Mouse (Mus musculus) brown adipose tissue, adult 24 weeks (tissue): ENCODE measurements around the gene Med28. TPM values are rescaled to one million over a fixed set of nuclear protein-coding genes. Genes with fewer than 3 reads are reported as not detected.
A peak's percentile ranks its signal among the peaks of the same experiment; 100 is the strongest.

Experiments
- H3K27ac ChIP-seq: fragments of 200-500 bp; replicated peaks from 2 replicates; pipeline ENCODE4 v1.5.1; 2012; ENCODE audit warnings: low read depth, mild to moderate bottlenecking, low read length
- H3K4me1 ChIP-seq: fragments of 200-500 bp; 2 replicates; pipeline ENCODE4 v1.6.1; 2012; ENCODE audit warnings: low read length, mixed read lengths; ENCODE audit not compliant: control insufficient read depth, insufficient read depth, insufficient read length
- H3K4me3 ChIP-seq: fragments of 200-500 bp; 2 replicates; pipeline ENCODE4 v1.5.1; 2012; ENCODE audit warnings: low read depth, mild to moderate bottlenecking, low read length, moderate library complexity; ENCODE audit not compliant: insufficient read depth
- polyA plus RNA-seq: library from polyadenylated mRNA; stranded (reverse); fragments of >200 nt; gene quantifications from 2 replicates; pipeline ENCODE4 v1.2.4, GENCODE M21; 2012; ENCODE audit not compliant: missing spikeins, insufficient read depth, insufficient read length

The Med28 gene
- polyA plus RNA-seq, 1 experiment: 85.7 TPM

- H3K27ac ChIP-seq: no peak overlapping the region
- H3K4me3 ChIP-seq: peak overlapping the region; percentile 90
- H3K4me1 ChIP-seq: peaks cover 2% of the 10 kb centered on the region; the same call in 1 of the 2 replicates
These were observed 25.8 kb upstream of the Med28 start for GRCm38 (mm10) chr5:45494093-45494755.

GRCm38 (mm10) chr5:45495429-45495975 lies 24.5 kb upstream of the Med28 start:
- H3K4me3 ChIP-seq: no peak overlapping the region
- H3K4me1 ChIP-seq: peaks cover 2% of the 10 kb centered on the region; the same call in 1 of the 2 replicates
- no peak overlapping the region for H3K27ac ChIP-seq

GRCm38 (mm10) chr5:45496042-45496441 lies 24.0 kb upstream of the Med28 start:
- Histone ChIP-seq H3K4me1 (peaks cover 2% of the 10 kb centered on the region; the same call in 1 of the 2 replicates), H3K4me3 (no peak overlapping the region), H3K27ac (no peak overlapping the region)

DNA sequence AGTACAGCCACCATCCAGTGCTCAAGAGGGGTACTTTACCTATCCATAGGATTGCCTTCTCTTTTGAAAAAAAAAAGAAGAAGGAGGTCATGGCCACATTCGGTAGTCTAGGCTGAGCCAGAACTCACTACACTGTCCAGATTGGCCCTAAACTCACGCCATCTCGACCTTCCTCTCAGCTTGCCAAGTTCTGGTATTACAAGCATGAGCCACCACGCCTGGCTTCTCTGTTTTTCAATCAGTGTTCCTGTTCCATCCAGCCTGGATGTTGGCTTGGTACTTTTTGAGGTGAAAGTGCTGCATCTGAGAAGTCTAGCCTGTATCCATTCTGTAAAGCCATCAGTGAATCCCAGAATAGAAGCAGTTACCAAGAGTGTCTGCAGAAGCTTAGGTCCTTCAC lies 23.6 kb upstream of the Med28 start:
- H3K4me1 ChIP-seq: peaks cover 2% of the 10 kb centered on the region; the same call in 1 of the 2 replicates
- no peak overlapping the region for H3K4me3 ChIP-seq
- no peak overlapping the region for H3K27ac ChIP-seq

GRCm38 (mm10) chr5:45496930-45497550 lies 23.0 kb upstream of the Med28 start:
- Histone ChIP-seq H3K4me1 (peaks cover 2% of the 10 kb centered on the region; the same call in 1 of the 2 replicates), H3K27ac (no peak overlapping the region), H3K4me3 (no peak overlapping the region)

DNA sequence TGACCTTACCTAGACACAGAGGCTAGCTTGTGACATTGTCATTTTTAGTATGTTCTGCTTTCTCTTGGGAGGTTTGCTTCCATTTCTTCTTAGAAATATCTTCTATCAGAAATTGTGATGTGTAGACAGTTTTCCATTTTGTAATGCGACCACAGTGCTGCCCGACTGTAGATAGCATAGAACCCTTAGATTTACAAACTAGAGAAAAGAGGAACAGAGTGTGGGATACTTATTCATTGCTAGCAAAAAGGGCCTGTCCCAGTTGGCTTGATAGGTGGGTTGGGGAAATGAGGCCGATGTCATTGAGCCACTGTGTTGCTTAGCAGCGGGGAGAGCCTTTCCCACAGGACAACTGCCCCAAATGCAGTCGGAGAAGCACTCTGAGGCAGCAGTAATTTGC lies 22.5 kb upstream of the Med28 start:
- Histone ChIP-seq H3K4me1 (peaks cover 2% of the 10 kb centered on the region; the same call in 1 of the 2 replicates), H3K27ac (no peak overlapping the region), H3K4me3 (no peak overlapping the region)

DNA sequence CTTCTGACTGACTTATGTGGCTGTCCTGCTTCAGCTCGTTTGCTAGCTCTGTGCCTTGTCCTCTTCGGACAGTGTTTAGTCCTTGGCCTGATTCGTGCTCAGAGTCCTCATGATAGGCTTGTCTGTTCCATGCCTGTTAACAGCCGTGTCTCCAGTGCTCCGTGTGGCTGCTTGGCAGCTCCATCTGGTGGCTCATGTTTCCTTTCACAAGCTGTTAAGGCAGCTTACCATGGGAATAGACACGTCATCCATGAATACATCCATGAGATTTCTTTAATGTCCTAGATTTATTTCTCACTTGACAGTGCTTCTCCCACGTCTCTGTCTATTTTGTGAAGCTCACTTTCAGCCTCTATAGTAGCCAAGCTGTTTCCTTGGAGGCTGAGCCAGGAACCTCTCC lies 10.0 kb upstream of the Med28 start:
- Histone ChIP-seq H3K4me1 (no peaks in the 10 kb centered on the region), H3K4me3 (no peak overlapping the region), H3K27ac (no peak overlapping the region)

DNA sequence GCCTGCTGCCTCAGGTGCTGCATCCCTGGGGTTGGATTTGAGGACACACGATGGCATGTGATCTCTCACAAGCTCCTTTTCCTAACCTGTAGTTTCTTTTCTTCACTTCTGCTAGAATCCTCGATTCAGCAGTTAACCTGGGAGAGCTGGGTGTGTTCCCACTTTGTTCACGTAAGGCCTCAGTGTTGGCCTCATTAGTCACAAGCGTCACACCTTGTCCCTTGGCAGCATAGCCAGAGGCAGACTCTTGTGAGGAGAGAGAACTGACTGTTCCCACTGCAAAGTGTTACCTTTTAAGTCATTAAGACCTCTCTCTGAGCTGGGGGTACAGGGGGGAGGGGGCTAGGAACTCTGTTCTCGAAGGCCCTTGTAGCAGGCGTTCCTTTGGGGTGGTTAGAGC lies 7.1 kb upstream of the Med28 start:
- Histone ChIP-seq H3K4me3 (no peak overlapping the region), H3K27ac (no peak overlapping the region), H3K4me1 (no peaks in the 10 kb centered on the region)

- no peak overlapping the region for H3K27ac ChIP-seq
- H3K4me3 ChIP-seq: no peak overlapping the region
- no peaks in the 10 kb centered on the region for H3K4me1 ChIP-seq
These were observed 6.5 kb upstream of the Med28 start for GRCm38 (mm10) chr5:45513511-45513910.

- Histone ChIP-seq H3K4me1 (no peaks in the 10 kb centered on the region), H3K4me3 (no peak overlapping the region), H3K27ac (no peak overlapping the region)
These were observed 5.4 kb upstream of the Med28 start for GRCm38 (mm10) chr5:45514599-45514998.

DNA sequence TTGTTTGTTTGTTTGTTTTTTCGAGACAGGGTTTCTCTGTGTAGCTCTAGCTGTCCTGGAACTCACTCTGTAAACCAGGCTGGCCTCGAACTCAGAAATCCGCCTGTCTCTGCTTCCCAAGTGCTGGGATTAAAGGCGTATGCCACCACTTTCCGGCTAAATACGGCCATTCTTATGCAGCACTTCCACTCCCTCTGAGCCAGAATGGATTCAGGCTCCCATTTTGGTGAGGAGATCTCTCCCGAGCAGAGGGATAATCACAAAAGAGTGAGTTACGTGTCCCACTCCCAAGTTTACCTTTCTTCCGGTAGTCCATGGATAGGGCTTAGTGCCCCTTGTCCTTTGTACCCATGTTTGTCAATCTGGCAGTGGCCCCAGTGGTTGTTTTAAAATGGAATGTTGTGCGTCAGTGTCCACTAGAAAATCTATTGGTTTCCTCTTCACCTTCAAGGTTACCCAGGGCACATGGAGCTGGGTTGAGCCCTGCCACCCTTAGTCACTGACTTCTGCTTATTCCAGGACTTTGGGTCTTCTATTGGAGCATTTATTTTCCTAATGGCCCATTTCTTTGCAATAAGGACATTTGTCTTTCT lies 4.8 kb upstream of the Med28 start:
- Histone ChIP-seq H3K27ac (no peak overlapping the region), H3K4me1 (no peaks in the 10 kb centered on the region), H3K4me3 (no peak overlapping the region)

DNA sequence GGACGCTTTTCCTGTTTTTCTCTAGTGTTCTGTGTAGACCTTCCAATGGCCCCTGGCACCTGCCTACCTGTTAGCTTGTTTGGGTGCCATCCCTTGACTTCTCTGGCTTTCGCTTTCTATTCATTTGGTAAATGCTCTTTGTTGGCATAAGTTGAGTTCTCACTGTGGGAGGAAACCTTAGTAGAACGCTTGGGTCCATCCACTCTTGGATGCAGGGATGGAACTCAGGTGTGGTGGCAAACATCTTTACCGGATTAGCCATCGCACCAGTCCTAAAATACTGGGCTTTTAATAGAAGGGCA lies 731 bp downstream of the Med28 start:
- Histone ChIP-seq H3K27ac (no peak overlapping the region), H3K4me1 (no peaks in the 10 kb centered on the region), H3K4me3 (peak overlapping the region; percentile 96)

GRCm38 (mm10) chr5:45521601-45522000 lies 1.6 kb downstream of the Med28 start:
- H3K4me3 ChIP-seq: peak overlapping the region; percentile 21; the same call in 1 of the 2 replicates
- no peak overlapping the region for H3K27ac ChIP-seq
- H3K4me1 ChIP-seq: no peaks in the 10 kb centered on the region

- no peaks in the 10 kb centered on the region for H3K4me1 ChIP-seq
- no peak overlapping the region for H3K27ac ChIP-seq
These were observed 5.1 kb downstream of the Med28 start for GRCm38 (mm10) chr5:45525101-45525500.

DNA sequence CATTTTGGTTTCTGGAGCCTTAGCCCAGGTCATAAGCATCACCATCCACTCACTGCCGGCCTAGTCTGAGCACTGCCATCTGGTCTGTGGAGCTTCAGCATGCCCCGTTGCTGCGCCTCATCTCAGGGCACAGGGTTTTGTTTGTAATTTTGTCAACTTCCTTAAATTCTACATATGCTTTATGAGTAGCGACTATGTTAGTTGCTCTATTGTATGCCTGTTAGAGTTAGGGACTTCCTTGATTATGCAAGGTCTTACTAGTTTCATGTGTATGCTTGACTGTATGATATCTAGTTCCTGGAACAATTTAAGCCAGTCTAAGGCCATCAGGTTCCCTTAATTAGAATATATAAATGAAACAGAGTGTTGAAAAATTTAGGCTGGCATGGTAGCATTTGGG lies 6.3 kb downstream of the Med28 start:
- no peak overlapping the region for H3K4me3 ChIP-seq
- H3K4me1 ChIP-seq: no peaks in the 10 kb centered on the region
- H3K27ac ChIP-seq: no peak overlapping the region

More at GRCm38 (mm10) chr5:45525101-45525500, 5.1 kb downstream of the Med28 start:
- no peak overlapping the region for H3K4me3 ChIP-seq
